ENCODE assay signal across 14 mouse cellular contexts in the genomic region with DNA sequence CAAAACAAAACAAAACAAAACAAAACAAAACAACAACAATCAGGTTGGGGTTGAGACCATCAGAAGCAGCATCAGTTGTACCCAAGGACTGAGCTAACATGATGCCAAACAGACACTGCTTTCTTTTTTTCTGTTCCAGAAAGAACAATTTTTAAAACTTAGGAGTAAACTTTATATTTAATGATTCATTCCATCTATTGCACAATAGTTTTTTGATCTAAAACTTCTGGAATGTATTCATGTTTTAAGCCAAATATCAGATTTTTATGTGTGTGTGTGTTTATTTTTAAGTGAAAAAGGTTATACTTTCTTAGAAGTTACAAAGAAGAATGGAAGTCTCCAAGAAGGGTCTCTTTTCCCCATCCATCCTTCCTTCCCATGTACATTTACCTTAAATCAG.
"Had no signal": no experiment of that assay in that cellular context is flagged by ENCODE, and none has a peak within 500 bp of the region (broad histone marks: within the 10 kb centered on the region; RNA-seq: fewer than 3 reads in every experiment).

No protein-coding gene starts in this region.

- H3K27ac ChIP-seq: midbrain, embryonic 10.5 days; midbrain, embryonic 12.5 days; neural tube, embryonic 12.5 days had no signal

- H3K27me3 ChIP-seq: midbrain, embryonic 12.5 days; neural tube, embryonic 12.5 days had no signal

- H3K9me3 ChIP-seq: midbrain, embryonic 12.5 days; neural tube, embryonic 12.5 days had no signal

- DNase-seq: lung, adult 18-20 months; lung, embryonic 14.5 days; lung, postnatal 10 days; lung, postnatal 4 days; midbrain, embryonic 14.5 days; right cerebral cortex, postnatal 25 days; right cerebral cortex, postnatal 4 days; spleen, adult 18-20 months; thymus, adult 18-20 months; thymus, postnatal 14 days; thymus, postnatal 36 days had no signal

- H3K4me2 ChIP-seq: lung, embryonic 14.5 days; midbrain, embryonic 12.5 days; neural tube, embryonic 12.5 days had no signal

- H3K4me1 ChIP-seq: midbrain, embryonic 10.5 days; neural tube, embryonic 12.5 days had no signal

- H3K36me3 ChIP-seq: midbrain, embryonic 10.5 days; midbrain, embryonic 12.5 days; neural tube, embryonic 12.5 days had no signal

- H3K4me3 ChIP-seq: midbrain, embryonic 10.5 days; midbrain, embryonic 12.5 days; neural tube, embryonic 12.5 days had no signal
